Mouse (Mus musculus) intestine, embryonic 16.5 days (tissue): ENCODE data around the gene Snrpg. TPM values are rescaled to one million over a fixed set of nuclear protein-coding genes. Genes with fewer than 3 reads are reported as not detected.

Source experiments
- ATAC-seq: fragments of 200-750 bp; cut with Nextera tagmentation; 2 replicates; pipeline ENCODE4 v1.8.0; 2017; ENCODE audit warnings: moderate TSS enrichment, moderate library complexity
- H3K27ac ChIP-seq: fragments of 300-500 bp; sonication (generic); 2 replicates; pipeline ENCODE4 v1.5.1; 2014; ENCODE audit warnings: mild to moderate bottlenecking, low read length
- H3K27me3 ChIP-seq: fragments of 300-500 bp; sonication (generic); replicated peaks from 2 replicates; pipeline ENCODE4 v1.6.1; 2014; ENCODE audit warnings: low read length, control low read depth, mixed read lengths; ENCODE audit not compliant: control insufficient read depth, insufficient read depth
- H3K36me3 ChIP-seq: fragments of 300-500 bp; sonication (generic); 2 replicates; pipeline ENCODE4 v1.6.1; 2014; ENCODE audit warnings: low read length, control low read depth; ENCODE audit not compliant: control insufficient read depth, insufficient read depth
- H3K4me1 ChIP-seq: fragments of 300-500 bp; sonication (generic); 2 replicates; pipeline ENCODE4 v1.6.1; 2014; ENCODE audit warnings: low read length, control low read depth, mixed read lengths; ENCODE audit not compliant: control insufficient read depth, insufficient read depth
- H3K4me2 ChIP-seq: fragments of 300-500 bp; sonication (generic); 2 replicates; pipeline ENCODE4 v1.6.1; 2014; ENCODE audit warnings: low read depth, low read length, control low read depth
- H3K4me3 ChIP-seq: fragments of 300-500 bp; sonication (generic); 2 replicates; pipeline ENCODE4 v1.5.1; 2014; ENCODE audit warnings: mild to moderate bottlenecking, low read length
- H3K9ac ChIP-seq: fragments of 300-500 bp; sonication (generic); 2 replicates; pipeline ENCODE4 v1.6.1; 2014; ENCODE audit warnings: low read depth, low read length
- H3K9me3 ChIP-seq: fragments of 300-500 bp; sonication (generic); 2 replicates; pipeline ENCODE4 v1.6.1; 2016; ENCODE audit warnings: low read length, control low read depth; ENCODE audit not compliant: control insufficient read depth
- WGBS: fragments of 180-500 bp; shearing (Covaris S2); extraction: QIAGEN DNeasy Blood & Tissue Kit; methylation state at CpG from one replicate; pipeline ENCODE4 v1.1.7; 2014; 5-methylcytosine and 5-hydroxymethylcytosine counted together
- polyA plus RNA-seq: library from polyadenylated mRNA; unstranded; fragments of >200 nt; fragmentation: Nextera tagmentation; extraction: Ambion mirVana; gene quantifications from 2 replicates; pipeline ENCODE4 v1.2.1, GENCODE M21; 2015

Snrpg gene
- polyA plus RNA-seq, 1 experiment from 2014 or later, result 465 TPM

- H3K27ac ChIP-seq, result no peak overlapping the region
Measured at GRCm38 (mm10) chr6:86402681-86403607, 31.8 kb downstream of the Snrpg start.

DNA sequence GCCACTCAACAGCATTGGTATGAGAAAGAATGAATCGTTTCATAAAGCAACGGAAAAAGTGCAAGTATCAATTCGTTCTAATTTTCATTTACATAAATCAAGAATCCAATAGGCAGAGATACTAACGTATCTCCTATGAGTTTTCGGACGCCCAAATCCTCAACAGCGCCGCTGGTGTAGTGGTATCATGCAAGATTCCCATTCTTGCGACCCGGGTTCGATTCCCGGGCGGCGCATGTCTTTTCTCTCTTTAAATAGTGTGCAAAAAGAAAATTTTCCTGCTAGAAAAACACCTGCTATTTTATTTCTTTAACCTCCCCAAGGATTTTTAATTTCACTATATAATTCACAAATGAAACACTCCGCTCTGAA is 32.6 kb downstream of the Snrpg start:
- no peaks in the 10 kb centered on the region; the same call in 1 of the 2 replicates for H3K36me3 ChIP-seq
- peak overlapping the region; percentile 99 for H3K9ac ChIP-seq
- no peaks in the 10 kb centered on the region for H3K27me3 ChIP-seq
- peak overlapping the region; percentile 100 for H3K27ac ChIP-seq
- no peaks in the 10 kb centered on the region for H3K9me3 ChIP-seq
- under 1% methylated on average over 15 of the region's 15 CpGs for WGBS
- peak overlapping the region; percentile 16 for H3K4me2 ChIP-seq
- H3K4me1 ChIP-seq, result peaks cover 5% of the 10 kb centered on the region
- H3K4me3 ChIP-seq, result peak overlapping the region; percentile 85
- peak; percentile 67 for ATAC-seq

More at GRCm38 (mm10) chr6:86402681-86403607, 31.8 kb downstream of the Snrpg start:
- Histone ChIP-seq H3K4me1 (peaks cover 5% of the 10 kb centered on the region), H3K9me3 (no peaks in the 10 kb centered on the region), H3K27me3 (no peaks in the 10 kb centered on the region), H3K36me3 (no peaks in the 10 kb centered on the region; the same call in 1 of the 2 replicates), H3K4me2 (peak overlapping the region; percentile 50), H3K4me3 (peak overlapping the region; percentile 39), H3K9ac (no peak overlapping the region)
- 37% methylated on average over 12 of the region's 12 CpGs for WGBS
- ATAC-seq, result no peak

GRCm38 (mm10) chr6:86404100-86404861 is 33.2 kb downstream of the Snrpg start, which contains the start of gene Tia1:
TSS of gene Tia1 (plus strand) at chr6:86404219.
- under 1% methylated on average over 60 of the region's 62 CpGs for WGBS
- H3K4me2 ChIP-seq, result peak within 1 kb of the TSS; percentile 52

DNA sequence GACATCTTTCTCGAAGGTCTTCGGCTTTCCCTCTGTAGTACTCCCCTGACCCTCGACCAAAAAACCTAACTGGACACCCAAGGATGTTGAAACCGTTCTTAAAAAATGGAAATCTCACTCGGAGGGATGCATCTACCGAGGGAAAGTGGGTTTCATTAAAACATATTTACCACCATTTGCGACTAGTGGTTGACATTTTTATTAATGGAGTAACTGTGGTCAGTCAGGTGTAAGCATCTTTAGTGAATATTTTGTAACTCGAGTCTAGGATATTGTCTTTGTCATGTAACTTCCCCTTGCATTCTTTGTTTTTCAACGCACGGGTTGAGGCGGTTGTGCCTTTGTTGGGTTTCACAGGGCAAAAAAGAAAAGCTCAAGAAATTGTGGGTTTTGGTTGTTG is 33.9 kb downstream of the Snrpg start:
- H3K4me3 ChIP-seq, result peak overlapping the region; percentile 85
- no peak for ATAC-seq
- no peaks in the 10 kb centered on the region; the same call in 1 of the 2 replicates for H3K36me3 ChIP-seq
- WGBS, result under 1% methylated on average over 11 of the region's 11 CpGs
- H3K27me3 ChIP-seq, result no peaks in the 10 kb centered on the region
- H3K9ac ChIP-seq, result peak overlapping the region; percentile 99
- H3K4me1 ChIP-seq, result peaks cover 5% of the 10 kb centered on the region
- peak overlapping the region; percentile 52 for H3K4me2 ChIP-seq
- peak overlapping the region; percentile 100 for H3K27ac ChIP-seq
- no peaks in the 10 kb centered on the region for H3K9me3 ChIP-seq

More at GRCm38 (mm10) chr6:86404100-86404861, 33.2 kb downstream of the Snrpg start, which contains the start of gene Tia1:
- peak; percentile 96 for ATAC-seq
- H3K27me3 ChIP-seq, result no peaks in the 10 kb centered on the region
- peak within 1 kb of the TSS; percentile 99 for H3K9ac ChIP-seq
- H3K9me3 ChIP-seq, result no peaks in the 10 kb centered on the region
- H3K4me3 ChIP-seq, result peak within 1 kb of the TSS; percentile 85
- H3K4me1 ChIP-seq, result peaks cover 5% of the 10 kb centered on the region
- no peaks in the 10 kb centered on the region; the same call in 1 of the 2 replicates for H3K36me3 ChIP-seq
- H3K27ac ChIP-seq, result peak within 1 kb of the TSS; percentile 100

GRCm38 (mm10) chr6:86406306-86406705 is 35.2 kb downstream of the Snrpg start:
- ATAC-seq, result no peak
- no peak overlapping the region for H3K9ac ChIP-seq
- H3K9me3 ChIP-seq, result no peaks in the 10 kb centered on the region
- H3K4me3 ChIP-seq, result no peak overlapping the region
- H3K4me1 ChIP-seq, result peaks cover 5% of the 10 kb centered on the region
- no peak overlapping the region for H3K4me2 ChIP-seq
- no peaks in the 10 kb centered on the region; the same call in 1 of the 2 replicates for H3K36me3 ChIP-seq
- H3K27ac ChIP-seq, result no peak overlapping the region
- H3K27me3 ChIP-seq, result no peaks in the 10 kb centered on the region

DNA sequence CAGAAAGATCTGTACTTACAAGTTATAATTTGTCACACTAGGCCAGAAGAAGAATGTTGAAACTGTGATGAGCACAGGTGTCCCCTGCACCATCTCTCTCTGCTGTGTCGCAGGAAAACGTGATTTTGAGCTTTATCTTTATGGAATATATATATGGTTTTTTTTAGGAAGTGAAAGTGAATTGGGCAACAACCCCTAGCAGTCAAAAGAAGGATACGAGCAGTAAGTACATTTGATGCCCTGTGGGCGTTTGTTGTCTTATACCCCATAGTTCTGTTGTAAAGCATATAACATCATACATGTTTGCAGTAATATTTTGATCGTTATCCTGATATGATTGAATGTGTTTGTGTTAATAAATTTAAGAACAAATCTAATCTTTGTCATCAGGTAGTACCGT is 47.6 kb downstream of the Snrpg start:
- ATAC-seq, result no peak
- H3K27me3 ChIP-seq, result no peaks in the 10 kb centered on the region
- H3K4me1 ChIP-seq, result no peaks in the 10 kb centered on the region
- H3K9me3 ChIP-seq, result no peaks in the 10 kb centered on the region
- H3K36me3 ChIP-seq, result peaks cover 11% of the 10 kb centered on the region
- 92% methylated on average over 6 of the region's 6 CpGs for WGBS
- H3K27ac ChIP-seq, result no peak overlapping the region
- no peak overlapping the region for H3K9ac ChIP-seq
- H3K4me2 ChIP-seq, result no peak overlapping the region
- H3K4me3 ChIP-seq, result no peak overlapping the region

DNA sequence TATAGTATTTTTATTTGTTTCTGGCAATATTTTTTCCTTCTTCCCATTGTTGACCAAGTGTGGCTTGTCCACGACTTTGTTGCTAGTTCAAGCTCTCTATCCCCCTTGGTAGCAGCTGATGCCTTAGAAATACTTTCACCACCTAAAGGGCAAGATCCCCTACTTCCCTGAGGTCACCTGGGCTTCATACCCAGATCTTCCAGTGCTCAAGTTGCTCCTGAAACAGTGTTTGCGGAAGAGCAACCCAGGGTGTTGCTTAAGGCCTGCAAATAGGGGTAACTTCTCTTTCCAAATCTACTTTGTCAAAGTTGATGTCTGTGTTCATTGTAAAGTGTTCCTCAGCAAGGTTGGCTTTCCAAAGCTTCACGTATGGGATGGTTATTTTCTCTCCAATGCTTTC is 48.1 kb downstream of the Snrpg start:
- WGBS, result 88% methylated on average over 3 of the region's 3 CpGs
- Histone ChIP-seq H3K9ac (no peak overlapping the region), H3K9me3 (no peaks in the 10 kb centered on the region), H3K27ac (no peak overlapping the region), H3K27me3 (no peaks in the 10 kb centered on the region), H3K4me1 (no peaks in the 10 kb centered on the region), H3K4me3 (no peak overlapping the region), H3K36me3 (peaks cover 11% of the 10 kb centered on the region), H3K4me2 (no peak overlapping the region)
- no peak for ATAC-seq

- no peak overlapping the region for H3K27ac ChIP-seq
- H3K4me3 ChIP-seq, result no peak overlapping the region
- H3K9me3 ChIP-seq, result no peaks in the 10 kb centered on the region
- ATAC-seq, result no peak
- 75% methylated on average over 6 of the region's 6 CpGs for WGBS
- H3K4me2 ChIP-seq, result no peak overlapping the region
- no peak overlapping the region for H3K9ac ChIP-seq
- no peaks in the 10 kb centered on the region for H3K4me1 ChIP-seq
- peaks cover 13% of the 10 kb centered on the region for H3K36me3 ChIP-seq
- H3K27me3 ChIP-seq, result no peaks in the 10 kb centered on the region
Measured at GRCm38 (mm10) chr6:86420491-86420890, 49.4 kb downstream of the Snrpg start.

- Histone ChIP-seq H3K4me3 (no peak within 1 kb of the TSS), H3K27me3 (no peaks in the 10 kb centered on the region), H3K27ac (no peak within 1 kb of the TSS), H3K4me1 (no peaks in the 10 kb centered on the region), H3K4me2 (no peak within 1 kb of the TSS), H3K9me3 (no peaks in the 10 kb centered on the region), H3K36me3 (peaks cover 24% of the 10 kb centered on the region; the same call in 1 of the 2 replicates), H3K9ac (no peak within 1 kb of the TSS)
- ATAC-seq, result no peak
- 94% methylated on average over 1 of the region's 1 CpGs for WGBS
Measured at GRCm38 (mm10) chr6:86426358-86426757, 55.3 kb downstream of the Snrpg start, which contains the start of gene Gm44790. TSS of gene Gm44790 (plus strand) at chr6:86426658.
